Mouse (Mus musculus) liver, embryonic 16.5 days (tissue): ENCODE data around the gene Neu2. TPM values are rescaled to one million over a fixed set of nuclear protein-coding genes. Genes with fewer than 3 reads are reported as not detected.

Experiments
- ATAC-seq: fragments of 200-750 bp; cut with Nextera tagmentation; 2 replicates; pipeline ENCODE4 v1.8.0; 2017; ENCODE audit warnings: low read depth, mild to moderate bottlenecking, moderate number of reproducible peaks, moderate library complexity
- H3K27ac ChIP-seq: fragments of 300-500 bp; sonication (generic); 2 replicates; pipeline ENCODE4 v1.5.1; 2014; ENCODE audit warnings: mild to moderate bottlenecking, low read length
- H3K27me3 ChIP-seq: fragments of 300-500 bp; sonication (generic); 2 replicates; pipeline ENCODE4 v1.6.1; 2014; ENCODE audit warnings: low read depth, low read length, mixed read lengths; ENCODE audit not compliant: control insufficient read depth, insufficient read depth
- H3K36me3 ChIP-seq: fragments of 300-500 bp; sonication (generic); 2 replicates; pipeline ENCODE4 v1.6.1; 2014; ENCODE audit warnings: mild to moderate bottlenecking; ENCODE audit not compliant: control insufficient read depth, insufficient read depth
- H3K4me1 ChIP-seq: fragments of 300-500 bp; sonication (generic); 2 replicates; pipeline ENCODE4 v1.6.1; 2014; ENCODE audit warnings: low read depth, low read length, mixed read lengths; ENCODE audit not compliant: control insufficient read depth
- H3K4me2 ChIP-seq: fragments of 300-500 bp; sonication (generic); 2 replicates; pipeline ENCODE4 v1.6.1; 2014; ENCODE audit warnings: low read depth, low read length, mixed read lengths
- H3K4me3 ChIP-seq: fragments of 300-500 bp; sonication (generic); 2 replicates; pipeline ENCODE4 v1.5.1; 2014; ENCODE audit warnings: low read depth, mild to moderate bottlenecking, low read length
- H3K9ac ChIP-seq: fragments of 300-500 bp; sonication (generic); 2 replicates; pipeline ENCODE4 v1.6.1; 2014; ENCODE audit warnings: low read depth, low read length
- H3K9me3 ChIP-seq: fragments of 300-500 bp; sonication (generic); replicated peaks from 2 replicates; pipeline ENCODE4 v1.6.1; 2016; ENCODE audit warnings: low read length; ENCODE audit not compliant: control insufficient read depth
- WGBS: fragments of 180-500 bp; shearing (Covaris S2); extraction: QIAGEN DNeasy Blood & Tissue Kit; methylation state at CpG from one replicate; pipeline ENCODE4 v1.1.7; 2014; ENCODE audit not compliant: insufficient replicate concordance; 5-methylcytosine and 5-hydroxymethylcytosine counted together
- polyA plus RNA-seq: library from polyadenylated mRNA; unstranded; fragments of >200 nt; fragmentation: Nextera tagmentation; extraction: Ambion mirVana; gene quantifications from 2 replicates; pipeline ENCODE4 v1.2.1, GENCODE M21; 2015

The Neu2 gene
- polyA plus RNA-seq, 1 experiment from 2014 or later = 0.65 TPM

DNA sequence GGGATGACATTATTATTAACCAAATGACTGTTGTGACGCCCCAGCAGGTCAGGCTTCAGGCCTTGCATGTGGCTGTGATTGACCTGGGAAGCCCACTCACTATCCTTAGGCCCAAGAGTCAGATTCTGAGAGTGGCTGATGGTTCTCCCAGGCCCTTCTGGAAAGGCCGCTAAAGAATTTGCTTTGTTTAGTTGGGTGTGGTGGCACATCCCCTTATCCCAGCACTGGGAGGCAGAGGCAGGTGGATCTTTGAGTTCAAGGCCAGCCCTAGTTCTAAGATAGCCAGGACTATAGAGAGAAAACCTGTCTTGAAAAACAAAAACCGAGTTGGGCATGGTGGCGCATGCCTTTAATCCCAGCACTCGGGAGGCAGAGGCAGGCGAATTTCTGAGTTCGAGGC is 15.4 kb downstream of the Neu2 start:
- Histone ChIP-seq H3K27ac (no peak overlapping the region), H3K9me3 (no peaks in the 10 kb centered on the region), H3K4me3 (no peak overlapping the region), H3K36me3 (no peaks in the 10 kb centered on the region), H3K4me1 (no peaks in the 10 kb centered on the region), H3K9ac (no peak overlapping the region), H3K27me3 (no peaks in the 10 kb centered on the region), H3K4me2 (no peak overlapping the region)
- WGBS = 74% methylated on average over 7 of the region's 7 CpGs
- ATAC-seq = no peak

DNA sequence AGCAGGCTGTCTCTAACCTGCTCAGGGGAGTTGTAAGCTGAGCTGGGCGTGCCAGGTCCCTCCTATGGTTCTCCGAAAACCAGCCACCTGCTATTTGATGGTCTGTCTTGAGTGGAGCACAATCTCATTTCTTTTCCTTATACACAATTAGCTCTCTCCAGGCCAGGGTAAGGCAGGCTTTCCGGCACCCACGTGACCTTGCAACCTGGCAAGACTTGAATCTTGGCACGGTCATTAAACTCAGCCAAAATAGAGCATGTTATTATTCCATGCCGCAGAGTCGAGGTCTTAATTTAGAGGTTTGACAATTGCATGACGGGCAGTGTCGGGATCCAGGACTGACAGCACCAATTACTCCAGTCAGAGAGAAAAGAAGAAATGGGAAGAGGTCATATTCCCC is 17.5 kb downstream of the Neu2 start:
- no peak for ATAC-seq
- Histone ChIP-seq H3K36me3 (no peaks in the 10 kb centered on the region), H3K4me3 (no peak overlapping the region), H3K9ac (no peak overlapping the region), H3K27me3 (no peaks in the 10 kb centered on the region), H3K27ac (no peak overlapping the region), H3K9me3 (no peaks in the 10 kb centered on the region), H3K4me1 (no peaks in the 10 kb centered on the region), H3K4me2 (no peak overlapping the region)
- 72% methylated on average over 9 of the region's 9 CpGs for WGBS

DNA sequence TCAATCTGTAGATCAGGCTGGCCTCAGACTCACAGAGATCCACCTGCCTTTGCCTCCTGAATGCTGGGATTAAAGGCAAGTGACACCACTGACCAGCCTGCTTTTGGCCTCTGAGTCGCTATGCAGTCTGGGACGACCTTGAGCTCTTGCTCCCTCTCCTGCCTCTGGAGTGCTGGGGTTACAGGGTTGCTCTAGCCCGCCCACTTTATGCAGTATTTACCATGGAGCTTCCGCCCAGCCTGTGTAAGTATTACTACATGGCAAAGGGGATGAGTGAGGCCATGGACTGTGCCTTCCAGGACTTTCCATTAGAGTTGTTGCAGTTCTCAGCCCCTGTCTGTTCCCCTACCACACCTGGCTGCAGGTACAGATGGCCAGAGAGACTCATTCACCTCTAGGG is 22.7 kb downstream of the Neu2 start:
- 55% methylated on average over 4 of the region's 4 CpGs for WGBS
- Histone ChIP-seq H3K9ac (no peak overlapping the region), H3K27ac (no peak overlapping the region), H3K4me1 (no peaks in the 10 kb centered on the region; the same call in 1 of the 2 replicates), H3K4me2 (no peak overlapping the region), H3K9me3 (no peaks in the 10 kb centered on the region), H3K27me3 (no peaks in the 10 kb centered on the region), H3K36me3 (no peaks in the 10 kb centered on the region), H3K4me3 (no peak overlapping the region)
- peak; percentile 93 for ATAC-seq

- WGBS = 56% methylated on average over 3 of the region's 3 CpGs
- ATAC-seq = no peak
Observed at GRCm38 (mm10) chr1:87534118-87534517, 24.4 kb downstream of the Neu2 start.

DNA sequence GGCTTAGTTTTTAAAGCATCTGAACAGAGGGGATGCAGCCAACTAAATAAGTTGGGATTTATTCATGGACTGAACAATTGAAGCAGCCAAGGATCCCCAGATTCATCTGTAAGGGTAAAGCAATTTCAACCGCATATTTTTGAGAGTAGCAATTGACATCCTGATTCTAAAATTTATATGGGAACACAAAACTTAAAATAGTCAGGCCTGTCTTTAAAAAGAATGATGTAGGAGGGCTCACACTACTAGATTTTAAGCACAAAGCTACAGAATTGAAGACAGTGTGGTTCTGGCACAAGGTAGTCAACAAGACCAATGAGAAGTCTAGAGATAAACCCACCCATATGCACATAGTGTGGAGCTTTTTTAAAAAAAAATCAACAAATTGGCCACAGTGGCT is 27.3 kb downstream of the Neu2 start:
- Histone ChIP-seq H3K27ac (no peak overlapping the region), H3K9me3 (no peaks in the 10 kb centered on the region), H3K27me3 (no peaks in the 10 kb centered on the region), H3K9ac (no peak overlapping the region), H3K4me1 (no peaks in the 10 kb centered on the region; the same call in 1 of the 2 replicates), H3K4me3 (no peak overlapping the region), H3K4me2 (no peak overlapping the region), H3K36me3 (no peaks in the 10 kb centered on the region)
- no peak for ATAC-seq
- WGBS = 85% methylated on average over 1 of the region's 1 CpGs

More at GRCm38 (mm10) chr1:87534118-87534517, 24.4 kb downstream of the Neu2 start:
- Histone ChIP-seq H3K4me3 (no peak overlapping the region), H3K27ac (no peak overlapping the region), H3K9me3 (no peaks in the 10 kb centered on the region), H3K4me2 (no peak overlapping the region), H3K36me3 (no peaks in the 10 kb centered on the region), H3K4me1 (no peaks in the 10 kb centered on the region; the same call in 1 of the 2 replicates), H3K27me3 (no peaks in the 10 kb centered on the region), H3K9ac (no peak overlapping the region)

GRCm38 (mm10) chr1:87541614-87542013 is 31.9 kb downstream of the Neu2 start:
- H3K27me3 ChIP-seq = no peaks in the 10 kb centered on the region
- H3K36me3 ChIP-seq = no peaks in the 10 kb centered on the region
- no peaks in the 10 kb centered on the region for H3K9me3 ChIP-seq
- H3K4me2 ChIP-seq = no peak overlapping the region
- no peaks in the 10 kb centered on the region for H3K4me1 ChIP-seq
- H3K9ac ChIP-seq = no peak overlapping the region
- no peak for ATAC-seq
- no peak overlapping the region for H3K27ac ChIP-seq
- WGBS = 32% methylated on average over 7 of the region's 7 CpGs
- H3K4me3 ChIP-seq = no peak overlapping the region

GRCm38 (mm10) chr1:87551008-87551407 is 41.3 kb downstream of the Neu2 start:
- Histone ChIP-seq H3K9me3 (no peaks in the 10 kb centered on the region), H3K9ac (no peak overlapping the region), H3K4me1 (no peaks in the 10 kb centered on the region), H3K27ac (no peak overlapping the region), H3K27me3 (no peaks in the 10 kb centered on the region), H3K4me2 (no peak overlapping the region), H3K4me3 (no peak overlapping the region), H3K36me3 (no peaks in the 10 kb centered on the region)
- 70% methylated on average over 3 of the region's 3 CpGs for WGBS
- no peak for ATAC-seq

GRCm38 (mm10) chr1:87553586-87553985 is 43.9 kb downstream of the Neu2 start:
- WGBS = 57% methylated on average over 1 of the region's 1 CpGs
- Histone ChIP-seq H3K4me3 (no peak overlapping the region), H3K9ac (no peak overlapping the region), H3K9me3 (no peaks in the 10 kb centered on the region), H3K4me1 (no peaks in the 10 kb centered on the region), H3K27me3 (no peaks in the 10 kb centered on the region), H3K36me3 (no peaks in the 10 kb centered on the region), H3K4me2 (no peak overlapping the region), H3K27ac (no peak overlapping the region)
- ATAC-seq = no peak

DNA sequence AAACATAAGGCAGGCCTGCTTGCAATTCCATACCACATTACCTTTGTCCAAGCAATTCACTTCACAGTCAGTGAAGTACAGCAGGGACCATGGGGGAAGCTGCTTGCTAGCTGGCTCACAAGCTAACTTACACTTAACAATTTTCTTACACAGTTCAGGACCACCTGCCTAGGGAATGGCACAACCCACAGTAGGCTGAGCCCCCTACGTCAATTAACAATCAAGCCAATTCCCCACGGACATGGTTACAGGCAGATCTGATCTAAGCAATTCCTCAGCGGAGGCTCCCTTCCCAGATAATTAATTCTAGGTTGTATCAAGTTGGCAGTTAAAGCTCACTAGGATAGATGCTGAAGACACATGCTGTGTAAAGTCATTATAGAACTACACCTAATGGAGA is 53.3 kb downstream of the Neu2 start:
- no peaks in the 10 kb centered on the region for H3K9me3 ChIP-seq
- no peaks in the 10 kb centered on the region for H3K4me1 ChIP-seq
- no peak overlapping the region for H3K4me2 ChIP-seq
- no peak overlapping the region for H3K27ac ChIP-seq
- H3K4me3 ChIP-seq = no peak overlapping the region
- ATAC-seq = no peak
- no peaks in the 10 kb centered on the region for H3K27me3 ChIP-seq
- WGBS = 70% methylated on average over 3 of the region's 3 CpGs
- no peak overlapping the region for H3K9ac ChIP-seq
- no peaks in the 10 kb centered on the region for H3K36me3 ChIP-seq
